Mouse (Mus musculus): ENCODE results near the gene Fam32a.

Gene Fam32a

GRCm38 (mm10) chr8:72219541-72220363 lies at the start of gene Fam32a:
TSS of gene Fam32a (plus strand) at chr8:72219730.
- DNase-seq (ENCODE audit: low spot score): peak; percentile 89

GRCm38 (mm10) chr8:72177346-72177925 lies 42.1 kb upstream of the Fam32a start:
- peak; percentile 75 for DNase-seq (ENCODE audit: low spot score)

- no peak for DNase-seq (ENCODE audit: low spot score)
These were observed 35.9 kb upstream of the Fam32a start for GRCm38 (mm10) chr8:72183554-72184202.

GRCm38 (mm10) chr8:72187793-72188331 lies 31.7 kb upstream of the Fam32a start:
- DNase-seq (ENCODE audit: low spot score): no peak

GRCm38 (mm10) chr8:72189417-72190214 lies 29.9 kb upstream of the Fam32a start, which contains the start of gene Hsh2d:
TSS of gene Hsh2d (plus strand) at chr8:72189638.
- no peak for DNase-seq (ENCODE audit: low spot score)

GRCm38 (mm10) chr8:72190215-72190539 lies 29.4 kb upstream of the Fam32a start:
- DNase-seq (ENCODE audit: low spot score): no peak

- DNase-seq (ENCODE audit: low spot score): no peak
These were observed 27.5 kb upstream of the Fam32a start for GRCm38 (mm10) chr8:72192065-72192464.

GRCm38 (mm10) chr8:72197997-72198396 lies 21.5 kb upstream of the Fam32a start:
- DNase-seq (ENCODE audit: low spot score): no peak

GRCm38 (mm10) chr8:72208582-72208981 lies 10.9 kb upstream of the Fam32a start:
- DNase-seq (ENCODE audit: low spot score): no peak

- DNase-seq (ENCODE audit: low spot score): no peak
These were observed 9.3 kb upstream of the Fam32a start for GRCm38 (mm10) chr8:72210222-72210621.

- DNase-seq (ENCODE audit: low spot score): no peak
These were observed 8.8 kb upstream of the Fam32a start for GRCm38 (mm10) chr8:72210710-72211109.

- DNase-seq (ENCODE audit: low spot score): no peak
These were observed 7.7 kb upstream of the Fam32a start for GRCm38 (mm10) chr8:72211846-72212245.

- no peak for DNase-seq (ENCODE audit: low spot score)
These were observed 6.8 kb upstream of the Fam32a start, which contains the start of gene Cib3 for GRCm38 (mm10) chr8:72212751-72213150. TSS of gene Cib3 (minus strand) at chr8:72212837.

GRCm38 (mm10) chr8:72213536-72213935 lies 6.0 kb upstream of the Fam32a start, which contains the start of gene Gm11034:
TSS of gene Gm11034 (minus strand) at chr8:72213636.
- no peak for DNase-seq (ENCODE audit: low spot score)

- no peak for DNase-seq (ENCODE audit: low spot score)
These were observed 4.5 kb upstream of the Fam32a start for GRCm38 (mm10) chr8:72215060-72215459.

- no peak for DNase-seq (ENCODE audit: low spot score)
These were observed 3.7 kb upstream of the Fam32a start for GRCm38 (mm10) chr8:72215871-72216270.

- no peak for DNase-seq (ENCODE audit: low spot score)
These were observed 569 bp upstream of the Fam32a start for GRCm38 (mm10) chr8:72218781-72219540.

GRCm38 (mm10) chr8:72220758-72221157 lies 1.2 kb downstream of the Fam32a start:
- no peak for DNase-seq (ENCODE audit: low spot score)

GRCm38 (mm10) chr8:72222656-72223055 lies 3.1 kb downstream of the Fam32a start:
- no peak for DNase-seq (ENCODE audit: low spot score)

- DNase-seq (ENCODE audit: low spot score): peak; percentile 98
These were observed 20.2 kb downstream of the Fam32a start, which contains the start of gene Ap1m1 for GRCm38 (mm10) chr8:72239499-72240402. TSS of gene Ap1m1 (plus strand) at chr8:72240018.
